Mouse (Mus musculus) liver, embryonic 13.5 days (tissue): ENCODE measurements around the gene Ccs. TPM values are rescaled to one million over a fixed set of nuclear protein-coding genes. Genes with fewer than 3 reads are reported as not detected.
"Not testable (repeated sequence)": the region's sequence is repeated elsewhere in the genome, so short reads cannot be mapped to it uniquely, and the experiment has no call there.

ENCODE experiments used
- ATAC-seq: fragments of 200-750 bp; cut with Nextera tagmentation; 2 replicates; pipeline ENCODE4 v1.8.0; 2017; ENCODE audit warnings: low read depth, mild to moderate bottlenecking, moderate number of reproducible peaks, moderate library complexity
- DNase-seq: peaks from one replicate; pipeline ENCODE4 v3.0.0; 2022
- H3K27ac ChIP-seq: fragments of 300-500 bp; sonication (generic); 2 replicates; pipeline ENCODE4 v1.5.1; 2015; ENCODE audit warnings: moderate library complexity, mild to moderate bottlenecking, inconsistent platforms
- H3K27me3 ChIP-seq: fragments of 300-500 bp; sonication (generic); 2 replicates; pipeline ENCODE4 v1.6.1; 2015; ENCODE audit warnings: mild to moderate bottlenecking, inconsistent platforms
- H3K36me3 ChIP-seq: fragments of 300-500 bp; sonication (generic); 2 replicates; pipeline ENCODE4 v1.6.1; 2015; ENCODE audit warnings: mild to moderate bottlenecking, inconsistent platforms
- H3K4me1 ChIP-seq: fragments of 300-500 bp; sonication (generic); replicated peaks from 2 replicates; pipeline ENCODE4 v1.6.1; 2015; ENCODE audit warnings: inconsistent platforms
- H3K4me2 ChIP-seq: fragments of 300-500 bp; sonication (generic); 2 replicates; pipeline ENCODE4 v1.6.1; 2015; ENCODE audit warnings: inconsistent platforms, mild to moderate bottlenecking, moderate library complexity
- H3K4me3 ChIP-seq: fragments of 300-500 bp; sonication (generic); replicated peaks from 2 replicates; pipeline ENCODE4 v1.5.1; 2015; ENCODE audit warnings: mild to moderate bottlenecking, inconsistent platforms
- H3K9ac ChIP-seq: fragments of 300-500 bp; sonication (generic); 2 replicates; pipeline ENCODE4 v1.6.1; 2015; ENCODE audit warnings: mild to moderate bottlenecking, inconsistent platforms
- H3K9me3 ChIP-seq: fragments of 300-500 bp; sonication (generic); replicated peaks from 2 replicates; pipeline ENCODE4 v1.6.1; 2016; ENCODE audit warnings: inconsistent platforms
- WGBS: fragments of 180-500 bp; shearing (Covaris S2); methylation state at CpG from one replicate; pipeline ENCODE4 v1.1.7; 2015; ENCODE audit not compliant: insufficient replicate concordance; 5-methylcytosine and 5-hydroxymethylcytosine counted together
- polyA plus RNA-seq: library from polyadenylated mRNA; unstranded; fragments of >200 nt; fragmentation: Nextera tagmentation; extraction: Ambion mirVana; gene quantifications from 2 replicates; pipeline ENCODE4 v1.2.1, GENCODE M21; 2015

Ccs gene
- polyA plus RNA-seq = 40.7 and 41.2 TPM in 2 replicates

DNA sequence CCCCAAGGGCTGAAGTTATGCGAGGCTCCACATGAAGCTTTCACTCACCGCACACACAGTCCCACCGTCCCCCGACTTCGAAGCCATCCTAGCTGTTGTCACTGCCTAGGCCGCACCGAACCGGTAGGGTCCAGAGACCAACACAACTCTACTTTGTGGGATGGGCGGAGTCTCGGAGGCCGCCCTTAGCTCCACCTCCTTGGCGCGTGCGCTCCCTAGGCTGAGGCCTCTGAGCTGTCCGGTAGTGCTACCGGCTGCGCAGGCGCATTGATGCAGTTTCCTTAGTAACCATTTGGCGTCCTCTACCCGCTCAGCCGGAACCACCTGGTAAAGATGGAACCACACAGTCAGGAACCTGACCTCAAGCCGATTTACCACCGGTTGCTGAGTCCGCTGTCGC is at the start of gene Ccs, which contains the start of gene Ccdc87:
Gene Ccs (minus strand): TSS at position 184 of the 400 bp plus-strand sequence.
Gene Ccdc87 (plus strand): TSS at position 218 of the 400 bp plus-strand sequence.
- Histone ChIP-seq H3K27ac (peak within 1 kb of the TSS; percentile 80), H3K4me3 (peak within 1 kb of the TSS; percentile 74), H3K9me3 (no peaks in the 10 kb centered on the region), H3K9ac (peak within 1 kb of the TSS; percentile 84), H3K4me2 (peak within 1 kb of the TSS; percentile 96), H3K27me3 (peaks cover 37% of the 10 kb centered on the region), H3K4me1 (peaks cover 56% of the 10 kb centered on the region), H3K36me3 (peaks cover 5% of the 10 kb centered on the region; the same call in 1 of the 2 replicates)
- under 1% methylated on average over 25 of the region's 25 CpGs for WGBS
- DNase-seq = peak; percentile 95
- peak; percentile 99 for ATAC-seq

DNA sequence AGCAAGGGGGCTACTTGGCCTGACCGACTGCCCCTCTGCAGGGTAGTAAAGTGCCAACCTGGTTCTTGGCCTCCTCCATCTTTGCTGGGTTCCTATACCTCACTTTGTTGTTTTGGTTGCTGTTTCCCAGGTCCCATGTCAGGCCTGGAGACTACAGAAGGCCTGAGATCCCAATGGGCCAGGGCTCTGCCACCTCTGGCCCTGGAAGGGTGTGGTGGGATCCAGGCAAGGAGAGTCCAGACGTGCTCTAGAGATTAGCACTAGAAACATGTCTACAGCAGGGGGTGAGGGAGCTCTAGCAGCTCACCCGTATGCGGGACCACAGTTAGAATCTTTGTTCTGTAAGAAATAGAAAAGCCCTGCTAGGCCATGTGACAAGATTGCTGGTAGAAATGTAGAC is 44.8 kb upstream of the Ccs start:
- H3K36me3 ChIP-seq = peaks cover 43% of the 10 kb centered on the region
- H3K27me3 ChIP-seq = no peaks in the 10 kb centered on the region
- peak overlapping the region; percentile 37 for H3K9ac ChIP-seq
- H3K4me3 ChIP-seq = no peak overlapping the region
- peak overlapping the region; percentile 78 for H3K27ac ChIP-seq
- peaks cover 58% of the 10 kb centered on the region for H3K4me1 ChIP-seq
- peak; percentile 61 for DNase-seq
- peak; percentile 93 for ATAC-seq
- WGBS = 52% methylated on average over 4 of the region's 4 CpGs
- no peaks in the 10 kb centered on the region for H3K9me3 ChIP-seq
- H3K4me2 ChIP-seq = peak overlapping the region; percentile 36

DNA sequence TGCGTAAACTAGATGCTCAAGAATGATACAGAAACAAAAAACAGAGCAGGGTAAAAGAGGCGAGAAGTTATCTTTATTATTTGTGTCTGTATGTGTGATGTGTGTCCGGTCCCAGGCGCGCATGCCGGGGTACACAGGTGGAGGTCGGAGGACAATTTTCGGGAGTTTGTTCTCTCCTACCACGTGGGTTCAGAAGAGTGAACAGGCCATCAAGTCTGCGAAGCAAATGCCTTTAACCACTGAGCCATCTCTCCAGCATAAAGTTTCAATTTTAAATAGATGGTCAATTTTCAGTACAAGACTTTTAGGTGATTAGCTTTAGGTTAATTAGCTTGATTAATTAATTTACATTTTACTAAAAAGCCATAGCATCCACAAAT is 40.2 kb upstream of the Ccs start:
- peak overlapping the region; percentile 96 for H3K4me3 ChIP-seq
- H3K9ac ChIP-seq = peak overlapping the region; percentile 96
- peaks cover 69% of the 10 kb centered on the region for H3K4me1 ChIP-seq
- WGBS = 41% methylated on average over 10 of the region's 10 CpGs
- H3K27ac ChIP-seq = peak overlapping the region; percentile 88
- peaks cover 16% of the 10 kb centered on the region for H3K27me3 ChIP-seq
- DNase-seq (no peak), ATAC-seq (no peak)
- H3K36me3 ChIP-seq = peaks cover 36% of the 10 kb centered on the region
- peak overlapping the region; percentile 79 for H3K4me2 ChIP-seq
- H3K9me3 ChIP-seq = no peaks in the 10 kb centered on the region

DNA sequence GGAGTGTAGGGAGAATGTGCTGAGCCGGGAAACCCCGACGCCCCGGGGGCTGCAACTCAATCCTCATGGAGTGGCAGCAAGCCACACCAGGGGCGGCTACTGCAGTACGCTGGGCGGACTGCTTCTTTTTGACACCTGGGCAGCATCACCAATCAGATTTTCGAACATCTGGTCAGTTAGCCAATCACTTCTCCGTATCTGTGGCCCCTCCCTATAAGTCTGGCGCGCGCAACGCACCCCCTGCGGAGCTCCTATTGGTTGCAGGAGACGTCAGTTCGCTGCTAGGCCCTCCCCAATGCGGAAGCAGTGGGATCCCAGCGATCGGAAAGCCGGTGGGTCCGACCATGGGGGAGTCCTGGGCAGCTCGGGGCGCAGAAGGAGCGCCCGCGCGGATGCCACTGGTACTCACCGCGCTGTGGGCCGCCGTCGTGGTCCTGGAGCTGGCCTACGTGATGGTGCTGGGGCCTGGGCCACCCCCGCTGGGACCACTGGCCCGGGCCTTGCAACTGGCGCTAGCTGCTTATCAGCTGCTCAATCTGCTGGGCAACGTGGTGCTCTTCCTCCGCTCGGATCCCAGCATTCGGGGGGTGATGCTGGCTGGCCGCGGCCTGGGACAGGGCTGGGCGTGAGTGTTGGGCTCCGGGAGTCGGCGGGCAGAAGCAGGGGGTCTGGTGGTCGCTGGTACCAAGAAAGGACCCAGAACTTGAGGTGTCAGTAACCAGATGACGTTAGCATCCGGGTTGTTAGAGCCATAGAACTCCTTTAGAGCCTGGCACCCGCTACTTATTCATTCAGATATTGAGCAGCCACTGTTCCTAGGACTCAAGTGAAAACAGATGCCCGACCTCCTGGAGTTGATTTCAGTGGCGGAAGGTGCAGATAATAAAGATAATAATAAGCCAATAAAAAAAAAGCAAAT is 39.5 kb upstream of the Ccs start, which contains the start of gene Zdhhc24:
Gene Zdhhc24 (plus strand): TSS at position 264 of the 919 bp plus-strand sequence.
- WGBS = under 1% methylated on average over 52 of the region's 52 CpGs

DNA sequence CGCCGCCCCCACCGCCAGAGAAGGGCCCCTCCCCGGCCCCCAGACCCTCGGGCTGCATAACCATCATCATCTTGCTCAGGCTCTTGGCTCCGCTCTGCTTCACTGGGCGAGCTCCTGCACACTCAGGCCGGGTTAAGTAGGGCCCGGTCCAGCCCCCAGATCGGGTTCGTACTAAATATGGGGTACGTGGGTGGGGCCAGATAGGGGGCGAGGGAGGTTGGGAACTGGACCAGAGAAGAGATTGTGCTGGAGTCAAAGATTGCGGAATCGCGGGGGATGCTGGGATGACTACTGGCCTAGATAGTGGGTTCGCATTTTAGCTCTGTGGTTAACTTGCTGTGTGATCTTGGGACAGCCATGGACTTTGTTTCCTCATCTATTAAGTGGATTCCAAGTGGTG is 38.7 kb upstream of the Ccs start, which contains the start of gene Actn3:
Gene Actn3 (minus strand): TSS at position 125 of the 400 bp plus-strand sequence.
- Histone ChIP-seq H3K9ac (peak within 1 kb of the TSS; percentile 96), H3K4me3 (peak within 1 kb of the TSS; percentile 96), H3K4me1 (peaks cover 54% of the 10 kb centered on the region), H3K27me3 (peaks cover 23% of the 10 kb centered on the region), H3K4me2 (peak within 1 kb of the TSS; percentile 79), H3K27ac (peak within 1 kb of the TSS; percentile 88), H3K9me3 (no peaks in the 10 kb centered on the region), H3K36me3 (peaks cover 29% of the 10 kb centered on the region)
- DNase-seq = no peak
- WGBS = 9% methylated on average over 17 of the region's 17 CpGs
- no peak for ATAC-seq

More for the DNA sequence above, 39.5 kb upstream of the Ccs start, which contains the start of gene Zdhhc24:
- Histone ChIP-seq H3K36me3 (peaks cover 36% of the 10 kb centered on the region), H3K4me2 (peak within 1 kb of the TSS; percentile 79), H3K27me3 (peaks cover 19% of the 10 kb centered on the region), H3K9me3 (no peaks in the 10 kb centered on the region), H3K4me1 (peaks cover 62% of the 10 kb centered on the region), H3K4me3 (peak within 1 kb of the TSS; percentile 96), H3K27ac (peak within 1 kb of the TSS; percentile 88), H3K9ac (peak within 1 kb of the TSS; percentile 96)
- DNase-seq (peak; percentile 96), ATAC-seq (peak; percentile 98)

GRCm38 (mm10) chr19:4876755-4877154 is 37.6 kb upstream of the Ccs start:
- DNase-seq (no peak), ATAC-seq (no peak)
- no peak overlapping the region for H3K4me2 ChIP-seq
- no peak overlapping the region for H3K27ac ChIP-seq
- H3K36me3 ChIP-seq = peaks cover 19% of the 10 kb centered on the region
- peak overlapping the region; percentile 67; the same call in 1 of the 2 replicates for H3K9ac ChIP-seq
- H3K4me3 ChIP-seq = no peak overlapping the region
- H3K4me1 ChIP-seq = peaks cover 45% of the 10 kb centered on the region
- no peaks in the 10 kb centered on the region for H3K9me3 ChIP-seq
- peaks cover 30% of the 10 kb centered on the region for H3K27me3 ChIP-seq
- WGBS = 61% methylated on average over 3 of the region's 3 CpGs

DNA sequence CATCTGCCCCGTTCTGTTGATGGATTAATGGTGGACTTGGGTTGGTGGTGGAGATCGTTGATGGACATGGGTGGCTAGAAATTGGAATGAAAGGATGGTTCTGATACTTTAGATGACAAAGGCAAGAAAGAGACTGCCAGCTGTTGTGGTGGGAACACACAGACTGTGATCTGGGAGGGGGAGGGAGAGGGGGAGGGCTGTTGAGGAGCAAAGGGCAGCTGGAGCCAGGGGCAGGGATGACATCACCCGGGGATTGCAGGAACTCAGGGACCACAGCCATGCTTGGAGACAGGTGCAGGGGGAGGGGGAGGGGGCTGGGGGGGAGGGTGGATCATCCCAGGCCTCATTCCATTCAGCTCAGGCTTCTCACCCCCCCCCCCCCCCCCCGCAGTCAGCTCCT is 37.1 kb upstream of the Ccs start:
- H3K9me3 ChIP-seq = no peaks in the 10 kb centered on the region
- H3K27ac ChIP-seq = no peak overlapping the region
- H3K4me1 ChIP-seq = peaks cover 40% of the 10 kb centered on the region
- DNase-seq (no peak), ATAC-seq (no peak)
- no peak overlapping the region for H3K4me3 ChIP-seq
- no peak overlapping the region for H3K4me2 ChIP-seq
- H3K9ac ChIP-seq = no peak overlapping the region
- 57% methylated on average over 4 of the region's 4 CpGs for WGBS
- peaks cover 14% of the 10 kb centered on the region for H3K36me3 ChIP-seq
- H3K27me3 ChIP-seq = peaks cover 32% of the 10 kb centered on the region

DNA sequence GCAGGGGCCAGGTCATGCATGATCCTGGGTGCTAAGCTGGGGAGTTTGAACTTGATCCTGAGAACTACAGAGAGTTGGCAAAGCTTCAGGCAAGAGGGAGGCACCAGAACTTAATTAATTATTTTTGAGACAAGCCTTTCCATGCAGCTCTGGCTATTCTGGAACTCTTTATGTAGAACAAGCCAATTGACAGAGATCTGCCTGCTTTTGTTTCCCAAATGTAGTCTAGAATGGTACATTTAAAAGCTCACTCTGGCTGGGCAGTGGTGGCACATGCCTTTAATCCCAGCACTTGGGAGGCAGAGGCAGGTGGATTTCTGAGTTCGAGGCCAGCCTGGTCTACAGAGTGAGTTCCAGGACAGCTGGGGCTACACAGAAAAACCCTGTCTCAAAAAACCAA is 35.5 kb upstream of the Ccs start:
- not testable (repeated sequence) for ATAC-seq, H3K9me3 ChIP-seq, H3K9ac ChIP-seq, H3K27ac ChIP-seq, H3K36me3 ChIP-seq, H3K4me3 ChIP-seq, DNase-seq, H3K4me2 ChIP-seq
- H3K4me1 ChIP-seq = peaks cover 31% of the 10 kb centered on the region
- peaks cover 35% of the 10 kb centered on the region for H3K27me3 ChIP-seq
- WGBS = 56% methylated on average over 1 of the region's 1 CpGs

- Histone ChIP-seq H3K4me3 (no peak overlapping the region), H3K27me3 (peaks cover 79% of the 10 kb centered on the region), H3K27ac (no peak overlapping the region), H3K4me2 (peak overlapping the region; percentile 37), H3K9ac (0 out of 2 replicates have a peak overlapping the region, but pooled peaks have one; percentile 26), H3K9me3 (no peaks in the 10 kb centered on the region), H3K4me1 (peaks cover 28% of the 10 kb centered on the region), H3K36me3 (peaks cover 11% of the 10 kb centered on the region; the same call in 1 of the 2 replicates)
- WGBS = 3% methylated on average over 17 of the region's 17 CpGs
- ATAC-seq (no peak), DNase-seq (no peak)
Measured at GRCm38 (mm10) chr19:4865147-4865546, 26.0 kb upstream of the Ccs start.

DNA sequence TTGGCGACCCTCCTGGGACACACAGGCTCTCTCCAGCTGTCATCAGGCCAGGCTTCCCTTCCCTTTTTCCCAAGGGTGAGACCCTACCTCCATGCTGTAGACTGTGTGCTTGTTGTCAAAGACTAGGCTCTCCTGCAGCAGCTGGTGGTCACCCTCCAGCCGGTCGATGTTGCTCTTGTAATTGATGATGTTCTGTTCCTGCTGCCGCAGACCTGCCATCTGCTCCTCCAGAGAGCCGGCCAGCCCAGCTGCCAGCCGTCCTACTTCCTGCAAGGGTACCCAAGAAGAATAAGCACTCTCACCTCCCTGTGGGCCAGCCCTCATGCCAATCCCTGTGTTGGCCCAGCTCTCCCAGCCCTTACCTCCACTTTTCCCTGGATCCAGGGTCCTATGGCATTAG is 23.9 kb upstream of the Ccs start:
- no peaks in the 10 kb centered on the region for H3K9me3 ChIP-seq
- no peak overlapping the region for H3K27ac ChIP-seq
- no peak for DNase-seq
- H3K4me2 ChIP-seq = no peak overlapping the region
- H3K9ac ChIP-seq = no peak overlapping the region
- WGBS = 67% methylated on average over 6 of the region's 6 CpGs
- peaks cover 67% of the 10 kb centered on the region for H3K27me3 ChIP-seq
- peaks cover 41% of the 10 kb centered on the region for H3K4me1 ChIP-seq
- peaks cover 11% of the 10 kb centered on the region; the same call in 1 of the 2 replicates for H3K36me3 ChIP-seq
- ATAC-seq = no peak
- H3K4me3 ChIP-seq = no peak overlapping the region

DNA sequence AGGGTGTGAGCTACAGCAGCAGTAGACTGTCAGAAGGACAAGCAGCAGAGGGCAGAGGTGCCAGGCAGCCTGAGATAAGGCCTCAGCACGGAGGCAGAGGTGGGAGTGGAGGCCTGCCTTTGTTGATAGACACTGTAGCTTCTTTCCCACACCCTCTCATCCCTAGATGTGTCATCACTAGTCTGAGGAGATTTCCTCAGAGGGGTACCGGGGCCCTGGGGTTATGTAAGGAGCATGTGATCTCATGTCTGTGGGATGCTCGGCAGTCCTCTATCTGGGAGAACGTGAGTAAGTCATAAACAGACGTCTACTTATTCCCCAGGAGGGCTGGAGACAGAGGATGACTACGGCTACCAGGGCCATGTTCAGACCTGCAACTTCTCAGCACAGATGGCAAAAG is 19.9 kb upstream of the Ccs start:
- Histone ChIP-seq H3K4me3 (peak overlapping the region; percentile 51), H3K9ac (peak overlapping the region; percentile 69), H3K4me1 (peaks cover 68% of the 10 kb centered on the region), H3K36me3 (peaks cover 11% of the 10 kb centered on the region; the same call in 1 of the 2 replicates), H3K27me3 (peaks cover 63% of the 10 kb centered on the region), H3K9me3 (no peaks in the 10 kb centered on the region), H3K4me2 (peak overlapping the region; percentile 71), H3K27ac (peak overlapping the region; percentile 96)
- 31% methylated on average over 6 of the region's 6 CpGs for WGBS
- DNase-seq = peak; percentile 84
- ATAC-seq = peak; percentile 99
